Mouse (Mus musculus): ENCODE results near the gene Spata19.
A peak's percentile ranks its signal among the peaks of the same experiment; 100 is the strongest.

Spata19 gene

GRCm38 (mm10) chr9:27396500-27396899 lies at the start of gene Spata19:
Spata19 (plus strand) TSS chr9:27396800.
- no peak for DNase-seq (ENCODE audit: low spot score)

- no peak for DNase-seq (ENCODE audit: low spot score)
These were observed 43.5 kb upstream of the Spata19 start for GRCm38 (mm10) chr9:27353082-27353481.

- no peak for DNase-seq (ENCODE audit: low spot score)
These were observed 38.7 kb upstream of the Spata19 start for GRCm38 (mm10) chr9:27357893-27358292.

- no peak for DNase-seq (ENCODE audit: low spot score)
These were observed 29.4 kb upstream of the Spata19 start for GRCm38 (mm10) chr9:27367231-27367630.

- DNase-seq (ENCODE audit: low spot score), result no peak
These were observed 27.5 kb upstream of the Spata19 start for GRCm38 (mm10) chr9:27369108-27369507.

- DNase-seq (ENCODE audit: low spot score), result no peak
These were observed 20.9 kb upstream of the Spata19 start for GRCm38 (mm10) chr9:27375746-27376145.

- DNase-seq (ENCODE audit: low spot score), result no peak
These were observed 9.6 kb upstream of the Spata19 start for GRCm38 (mm10) chr9:27386951-27387350.

- no peak for DNase-seq (ENCODE audit: low spot score)
These were observed 4.6 kb downstream of the Spata19 start for GRCm38 (mm10) chr9:27401169-27401568.

GRCm38 (mm10) chr9:27409733-27410132 lies 13.1 kb downstream of the Spata19 start:
- peak; percentile 32 for DNase-seq (ENCODE audit: low spot score)

- peak; percentile 49 for DNase-seq (ENCODE audit: low spot score)
These were observed 17.5 kb downstream of the Spata19 start for GRCm38 (mm10) chr9:27414058-27414460.

GRCm38 (mm10) chr9:27424511-27424910 lies 27.9 kb downstream of the Spata19 start:
- no peak for DNase-seq (ENCODE audit: low spot score)

GRCm38 (mm10) chr9:27428552-27428951 lies 32.0 kb downstream of the Spata19 start:
- no peak for DNase-seq (ENCODE audit: low spot score)

- DNase-seq (ENCODE audit: low spot score), result no peak
These were observed 36.7 kb downstream of the Spata19 start for GRCm38 (mm10) chr9:27433301-27433700.

GRCm38 (mm10) chr9:27435936-27436335 lies 39.3 kb downstream of the Spata19 start:
- DNase-seq (ENCODE audit: low spot score), result no peak

GRCm38 (mm10) chr9:27437391-27438061 lies 40.9 kb downstream of the Spata19 start:
- no peak for DNase-seq (ENCODE audit: low spot score)

GRCm38 (mm10) chr9:27449780-27450422 lies 53.3 kb downstream of the Spata19 start:
- DNase-seq (ENCODE audit: low spot score), result no peak

Data from ovary, postnatal 14 days (tissue).